Mouse (Mus musculus): ENCODE results near the gene Gpr150. TPM values are rescaled to one million over a fixed set of nuclear protein-coding genes. Genes with fewer than 3 reads are reported as not detected.

Gene Gpr150
- total RNA-seq, 2 experiments from 2014 or later = not detected

DNA sequence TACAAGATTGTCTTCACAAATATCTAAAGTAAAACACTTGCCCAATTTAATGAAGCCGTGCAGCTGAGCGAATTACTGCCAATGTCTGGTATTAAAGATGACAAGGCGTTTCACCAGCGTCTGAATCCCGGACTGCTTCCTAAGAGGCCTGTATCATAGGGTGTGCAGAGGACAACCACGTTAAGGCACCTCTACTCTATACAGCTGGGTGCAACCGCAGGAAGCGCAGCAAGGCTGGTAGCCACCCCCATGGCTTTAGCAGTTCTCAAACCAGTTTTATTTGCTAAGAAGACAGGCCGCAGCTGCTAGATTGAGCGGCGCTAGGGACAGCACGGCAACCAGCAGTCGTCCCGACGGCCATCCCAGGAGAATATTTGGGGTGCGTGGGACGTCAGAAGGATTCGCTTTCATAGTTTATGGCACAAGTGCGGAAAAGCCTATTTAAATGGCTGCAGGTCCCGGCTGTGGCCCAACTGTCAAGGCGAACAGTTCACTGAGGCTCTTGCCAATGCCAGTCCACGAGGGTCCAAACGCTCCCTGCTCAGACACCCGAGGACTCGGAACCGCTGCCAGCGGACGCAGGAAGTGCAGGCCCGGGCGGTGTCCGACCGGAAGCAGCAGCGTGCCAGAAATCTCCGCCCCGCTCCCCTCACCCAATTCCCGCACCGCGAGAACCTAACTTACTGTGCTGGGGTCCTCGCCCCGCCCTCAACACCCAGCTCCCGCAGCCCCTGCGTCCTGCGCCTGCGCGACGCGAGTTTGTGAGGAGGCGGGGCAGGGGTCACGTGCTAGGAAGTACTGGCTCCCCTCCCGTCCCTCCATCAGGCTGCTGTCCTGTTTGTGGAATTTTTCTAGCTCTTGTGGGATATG, 38.6 kb downstream of the Gpr150 start, which contains the start of gene Rfesd:
Gene Rfesd (minus strand): TSS at position 746 of the 870 bp plus-strand sequence.
- peak; percentile 98 for DNase-seq
- intact Hi-C loops (cut with DNase I; ENCODE audit: low total_unique reads) = loop anchor here (5.0 kb wide), 1 partner anchor 71 kb away; no protein-coding TSS in a partner anchor

DNA sequence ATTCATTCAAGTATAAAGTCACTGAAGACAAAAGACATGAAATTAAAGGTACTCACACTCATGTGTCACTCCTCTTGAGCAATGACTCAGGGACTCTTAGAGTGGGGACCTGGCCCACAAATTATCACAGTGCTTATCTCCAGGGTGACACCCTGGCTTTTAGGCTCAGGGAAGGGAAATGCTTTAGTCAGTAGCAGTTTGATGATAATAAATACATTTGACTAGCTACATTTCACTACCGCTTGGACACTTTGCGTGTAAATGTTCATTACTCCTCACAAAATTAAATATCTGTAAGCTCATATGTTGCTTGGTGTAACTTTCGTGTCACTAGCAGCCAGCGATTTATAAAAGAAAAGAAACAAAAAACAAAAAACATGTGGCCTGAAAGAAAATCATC, 39.3 kb downstream of the Gpr150 start:
- intact Hi-C loops (cut with DNase I; ENCODE audit: low total_unique reads) = loop anchor here (5.0 kb wide), 1 partner anchor 70 kb away; no protein-coding TSS in a partner anchor
- no peak for DNase-seq

DNA sequence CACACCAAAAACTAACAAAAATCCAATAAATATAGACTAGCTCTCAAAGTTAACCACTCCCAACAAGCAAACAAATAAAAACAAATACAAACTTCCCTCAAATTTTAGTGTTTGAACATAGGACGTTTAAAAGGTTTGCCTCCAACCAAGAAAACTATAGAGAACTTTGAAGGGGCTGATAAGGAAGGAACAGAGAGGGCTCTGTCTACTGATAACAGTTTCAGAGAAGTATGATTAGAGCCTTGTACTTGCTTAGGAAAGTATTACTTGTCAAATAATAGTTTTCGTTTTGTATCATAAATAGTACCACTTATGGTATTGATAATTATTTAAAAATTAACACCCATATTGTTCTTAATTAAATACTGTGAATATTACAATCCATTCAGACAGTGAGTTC, 42.3 kb downstream of the Gpr150 start:
- intact Hi-C loops (cut with DNase I; ENCODE audit: low total_unique reads) = no loop called here

More for the DNA sequence above, 42.3 kb downstream of the Gpr150 start:
- no peak for DNase-seq

Other genes starting within 250 kb of the Gpr150 start
- 10 to 100 TPM; 30.8 to 31.9 TPM for gene Glrx, start 217.1 kb downstream of the Gpr150 start, total RNA-seq (2021)
- gene Rhobtb3, start 113.1 kb downstream of the Gpr150 start, total RNA-seq (2021) = 10 to 100 TPM; 12.0 to 16.4 TPM
- gene Spata9, start 89.8 kb downstream of the Gpr150 start, total RNA-seq (2021) = not detected
- 10 to 100 TPM; 11.8 to 12.2 TPM for gene Rfesd, start 38.3 kb downstream of the Gpr150 start, total RNA-seq (2021)
- 1 to 10 TPM; 3.7 to 4.0 TPM for gene Arsk, start 41.7 kb upstream of the Gpr150 start, total RNA-seq (2021)
- 10 to 100 TPM; 11.2 to 11.6 TPM for gene Ttc37, start 41.7 kb upstream of the Gpr150 start, total RNA-seq (2021)
- gene Fam81b, start 248.1 kb upstream of the Gpr150 start, total RNA-seq (2021) = under 1 TPM in 1 of 2 experiments, not detected in 1; 0.18 TPM